Mouse (Mus musculus): Measurements from ENCODE around the gene 4930544D05Rik.

Gene 4930544D05Rik

DNA sequence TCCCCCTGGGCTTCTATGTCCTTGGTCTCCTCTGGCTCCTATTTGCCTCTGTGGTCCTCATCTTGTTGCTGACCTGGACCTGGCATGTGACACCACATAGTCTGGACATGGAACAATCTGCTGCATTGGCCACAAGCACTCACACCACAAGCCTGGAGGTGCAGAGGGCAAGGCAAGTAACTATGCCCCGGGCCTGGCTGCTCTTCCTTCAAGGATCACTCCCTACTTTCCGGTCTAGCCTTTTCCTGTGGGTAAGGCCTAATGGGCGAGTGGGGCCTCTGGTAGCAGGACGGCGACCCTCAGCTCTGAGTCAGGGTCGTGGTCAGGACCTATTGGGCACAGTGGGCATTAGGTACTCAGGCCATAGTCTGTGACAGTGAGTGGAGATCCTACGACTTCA is 25.6 kb downstream of the 4930544D05Rik start:
- DNase-seq (ENCODE audit: low read depth, low spot score) = no peak

GRCm38 (mm10) chr11:70643051-70643450 is 27.4 kb downstream of the 4930544D05Rik start:
- no peak for DNase-seq (ENCODE audit: low read depth, low spot score)

DNA sequence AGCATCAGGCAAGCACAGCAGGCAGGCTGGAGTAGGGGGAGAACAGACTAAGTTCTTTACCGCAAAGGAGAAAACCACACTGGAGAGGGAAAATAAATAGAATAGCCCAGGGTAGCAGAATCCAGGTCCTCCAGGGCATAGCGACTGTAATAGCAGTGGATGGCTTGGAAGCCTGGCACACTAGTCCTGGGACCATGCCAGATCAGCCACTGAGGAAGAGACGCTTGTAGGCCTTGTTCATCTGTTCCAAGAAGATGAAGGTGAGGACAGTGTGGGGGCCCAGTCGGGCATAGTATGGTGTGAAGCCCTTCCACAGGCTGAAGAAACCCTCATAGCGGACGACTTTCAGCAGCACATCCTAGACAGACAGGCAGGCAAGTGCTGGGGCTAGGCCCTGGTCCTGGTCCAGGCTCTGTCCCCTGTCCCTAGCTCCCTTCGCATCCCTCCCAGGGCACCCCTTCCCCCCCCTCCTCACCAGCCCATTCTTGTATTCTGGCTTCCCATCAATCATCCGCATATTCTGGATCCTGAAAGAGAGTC is 29.0 kb downstream of the 4930544D05Rik start:
- DNase-seq (ENCODE audit: low read depth, low spot score) = no peak

DNA sequence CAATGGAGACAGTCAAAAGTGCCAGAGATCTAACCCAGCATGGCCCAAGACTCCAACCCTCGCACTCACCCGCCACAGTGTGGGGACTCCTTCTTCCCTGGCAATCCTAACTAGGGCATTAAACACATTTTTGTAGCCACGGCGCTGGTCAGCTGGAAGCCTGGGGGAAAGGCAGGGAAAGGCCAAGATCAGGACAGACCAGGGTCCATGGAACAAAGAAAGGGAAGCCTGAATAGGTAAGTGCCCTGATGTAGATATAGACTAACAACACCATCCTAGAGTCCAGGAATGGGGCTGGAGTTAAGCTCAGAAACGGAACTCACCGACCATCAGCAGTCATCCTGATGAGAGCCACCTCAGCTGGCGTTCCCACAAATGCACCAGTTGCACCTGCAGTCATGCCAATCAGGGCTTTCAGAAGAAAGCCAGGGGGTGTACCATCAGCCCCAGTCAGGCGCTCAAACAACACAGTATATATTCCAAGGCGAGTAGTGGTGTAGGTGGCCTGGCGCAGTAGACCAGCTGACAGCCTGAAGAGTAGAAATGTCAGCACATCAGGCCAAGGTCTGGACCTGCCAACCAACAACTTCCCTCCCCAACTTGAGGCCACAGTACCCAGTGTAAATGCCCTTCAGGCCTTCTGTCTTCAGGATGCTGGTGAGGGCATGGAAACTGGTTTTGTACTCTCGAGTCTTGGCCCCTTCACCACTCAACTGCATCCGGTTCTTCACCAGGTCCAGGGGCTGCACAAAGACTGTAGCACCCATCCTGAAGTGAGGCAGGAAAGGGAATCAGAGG is 30.0 kb downstream of the 4930544D05Rik start:
- no peak for DNase-seq (ENCODE audit: low read depth, low spot score)

DNA sequence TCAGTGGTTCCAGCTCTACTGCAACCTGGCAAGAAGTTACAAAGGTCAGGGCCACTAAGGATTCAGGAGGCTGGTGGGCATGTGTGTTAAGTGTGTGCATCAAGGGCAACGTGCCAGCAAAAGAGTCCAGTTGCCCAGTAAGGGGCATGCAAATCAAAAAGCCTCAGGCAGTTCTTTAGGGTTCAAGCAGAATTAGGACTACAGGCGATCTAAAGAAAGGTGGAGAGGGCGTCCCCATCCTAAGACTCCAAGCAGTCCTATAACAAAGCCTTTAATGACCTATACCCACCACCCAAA is 30.6 kb downstream of the 4930544D05Rik start:
- DNase-seq (ENCODE audit: low read depth, low spot score) = no peak

- peak; percentile 99 for DNase-seq (ENCODE audit: low read depth, low spot score)
These were observed 31.3 kb downstream of the 4930544D05Rik start, which contains the start of the genes Rnf167 and Slc25a11 for GRCm38 (mm10) chr11:70646691-70647650. TSS of gene Rnf167 (plus strand) at chr11:70647235. TSS of gene Slc25a11 (minus strand) at chr11:70647479.

GRCm38 (mm10) chr11:70647716-70648420 is 32.2 kb downstream of the 4930544D05Rik start:
- DNase-seq (ENCODE audit: low read depth, low spot score) = peak; percentile 66

DNA sequence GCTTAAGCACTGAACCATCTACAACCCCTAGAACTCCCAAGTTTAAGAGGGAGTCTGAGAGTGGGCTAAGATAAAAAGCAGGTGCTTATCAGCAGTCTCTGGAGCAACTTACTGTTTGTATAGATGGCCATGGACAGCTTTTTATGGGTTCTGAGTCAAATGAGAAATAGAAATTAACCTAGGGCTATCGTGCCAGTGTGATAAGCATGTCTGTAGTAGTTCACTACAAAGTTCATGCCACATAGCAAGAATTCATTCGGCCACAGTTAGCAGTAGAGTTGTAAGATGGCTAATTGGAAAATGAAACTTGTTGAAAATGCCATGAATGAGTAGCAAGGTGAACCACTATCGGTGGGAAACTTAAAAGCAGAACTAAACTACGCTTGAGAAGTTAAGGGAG is 32.9 kb downstream of the 4930544D05Rik start:
- DNase-seq (ENCODE audit: low read depth, low spot score) = no peak

GRCm38 (mm10) chr11:70649185-70649734 is 33.6 kb downstream of the 4930544D05Rik start:
- no peak for DNase-seq (ENCODE audit: low read depth, low spot score)

- DNase-seq (ENCODE audit: low read depth, low spot score) = peak; percentile 78
These were observed 34.9 kb downstream of the 4930544D05Rik start for GRCm38 (mm10) chr11:70650322-70651175.

DNA sequence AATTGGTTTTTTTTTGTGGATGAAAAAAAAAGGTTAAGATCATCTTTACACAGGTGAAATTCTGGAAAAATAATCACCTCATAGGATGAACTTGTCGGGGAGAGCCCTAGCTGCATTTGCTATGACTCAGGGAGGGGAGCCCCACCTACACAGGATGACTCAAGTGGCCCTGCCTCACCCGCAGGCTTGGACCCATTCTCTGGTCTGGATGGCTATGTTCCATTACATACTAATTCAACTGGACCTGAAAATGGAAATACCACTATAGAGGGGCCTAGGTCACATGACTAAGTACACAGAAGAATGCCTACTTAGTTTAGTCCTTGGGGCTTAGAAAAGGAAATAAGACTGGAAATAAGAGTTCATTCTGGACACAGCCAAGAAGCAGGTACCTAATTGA is 35.7 kb downstream of the 4930544D05Rik start:
- DNase-seq (ENCODE audit: low read depth, low spot score) = no peak

DNA sequence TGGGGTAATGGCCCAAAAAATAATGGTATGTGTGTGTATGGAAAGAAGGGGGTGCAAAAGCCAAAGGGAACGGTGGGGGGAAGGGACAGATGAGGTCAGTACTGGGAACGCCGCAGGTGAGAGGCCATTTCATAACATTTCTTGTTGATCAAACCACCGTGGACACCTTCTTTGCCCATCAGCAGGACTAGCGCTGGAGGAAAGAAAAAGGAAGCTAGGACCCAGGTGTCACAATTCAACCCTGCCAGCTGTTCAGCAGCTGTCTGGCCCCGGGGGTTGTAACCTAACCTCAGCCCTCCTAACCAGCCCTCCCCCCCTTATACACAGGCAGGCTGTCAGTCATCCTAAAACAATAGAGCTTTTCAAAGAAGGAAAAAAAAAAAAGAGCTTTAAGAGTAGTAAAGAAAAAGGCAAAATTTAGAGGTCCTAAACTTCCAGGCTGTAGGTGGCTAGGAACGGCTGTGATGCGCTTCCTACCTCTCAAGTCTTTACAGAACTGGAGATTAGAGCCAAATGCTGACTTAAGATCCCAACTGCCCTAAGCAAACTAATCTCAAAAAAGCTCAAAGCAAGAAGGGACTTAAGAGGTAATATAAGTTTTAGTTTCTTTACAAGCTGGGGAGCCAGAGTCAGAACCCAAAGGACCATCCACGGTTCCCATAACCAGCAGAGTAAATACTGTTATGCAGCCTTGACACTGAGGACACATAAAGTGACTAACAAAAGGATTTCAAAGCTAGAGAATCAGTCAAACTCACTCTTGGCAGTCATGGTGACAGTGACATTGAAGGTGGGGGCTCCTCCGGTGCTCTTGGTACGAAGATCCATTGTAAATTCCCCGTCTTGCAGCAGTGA is 36.6 kb downstream of the 4930544D05Rik start:
- DNase-seq (ENCODE audit: low read depth, low spot score) = no peak

DNA sequence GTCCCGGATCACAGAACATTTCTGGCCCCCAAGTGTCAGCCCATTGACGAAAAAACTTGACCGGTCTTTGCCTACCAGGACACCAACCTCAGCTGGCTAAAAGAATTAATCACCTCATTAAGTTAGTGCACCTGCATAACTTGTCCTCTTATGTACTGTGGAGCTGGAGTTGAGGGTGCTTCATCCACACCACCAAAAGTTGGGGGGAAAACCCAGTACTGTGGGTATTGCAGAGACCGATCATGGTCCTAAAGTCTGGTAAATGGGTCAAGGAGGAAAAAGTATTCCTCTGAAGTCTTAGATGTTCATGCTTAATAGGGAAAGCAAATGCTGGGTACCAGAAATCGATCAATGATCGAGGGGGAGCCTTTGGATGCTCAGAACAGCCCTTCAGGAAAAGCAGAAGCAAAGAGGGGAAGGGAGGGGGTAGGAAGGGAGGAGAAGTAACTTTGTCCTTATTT is 37.3 kb downstream of the 4930544D05Rik start:
- DNase-seq (ENCODE audit: low read depth, low spot score) = no peak

GRCm38 (mm10) chr11:70653345-70654197 is 37.9 kb downstream of the 4930544D05Rik start:
- DNase-seq (ENCODE audit: low read depth, low spot score) = peak; percentile 81

- peak; percentile 84 for DNase-seq (ENCODE audit: low read depth, low spot score)
These were observed 38.7 kb downstream of the 4930544D05Rik start, which contains the start of gene Pfn1 for GRCm38 (mm10) chr11:70654198-70654922. TSS of gene Pfn1 (minus strand) at chr11:70654644.

- peak; percentile 86 for DNase-seq (ENCODE audit: low read depth, low spot score)
These were observed 39.4 kb downstream of the 4930544D05Rik start for GRCm38 (mm10) chr11:70654923-70655570.
